ENCODE assay signal across 10 mouse cellular contexts in the genomic region with DNA sequence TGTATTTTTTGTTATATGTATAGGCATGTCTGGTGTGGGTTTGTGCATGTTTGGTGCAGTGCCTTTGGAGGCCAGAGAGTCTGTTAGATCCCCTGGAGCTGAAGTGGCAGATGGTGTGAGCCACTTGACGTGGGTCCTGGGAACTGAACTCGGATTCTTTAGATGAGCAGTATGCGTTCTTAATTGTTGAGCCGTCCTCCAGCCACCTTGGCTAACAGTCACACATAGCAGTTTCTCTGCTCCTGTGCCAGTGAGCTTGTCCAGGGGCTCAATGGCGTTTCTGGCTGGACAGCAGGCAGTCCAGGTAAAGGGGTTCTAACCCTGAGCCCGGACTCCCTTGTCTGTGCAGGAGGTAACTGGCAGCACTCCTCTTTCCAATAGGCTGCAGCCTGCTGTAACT. TPM values are rescaled to one million over a fixed set of nuclear protein-coding genes. Genes with fewer than 3 reads are reported as not detected.
DNase-seq lines count a peak whose midpoint lies in the region; ATAC-seq lines count a peak whose summit lies in the region.
"Had no signal": no experiment of that assay in that cellular context is flagged by ENCODE, and none has a peak within 500 bp of the region (broad histone marks: within the 10 kb centered on the region; RNA-seq: fewer than 3 reads in every experiment).

No protein-coding gene starts in this region.

- ATAC-seq in heart, embryonic 12.5 days (ENCODE audit: insufficient number of reproducible peaks, low FRiP score): no peak
- no peak for ATAC-seq in embryonic facial prominence, embryonic 13.5 days (ENCODE audit: insufficient number of reproducible peaks, insufficient read depth, low FRiP score, low TSS enrichment, low read depth)
- ATAC-seq in hindbrain, embryonic 13.5 days (ENCODE audit: low FRiP score): no peak
- no peak for ATAC-seq in midbrain, embryonic 13.5 days

- H3K27me3 ChIP-seq in heart, embryonic 12.5 days (replicated peaks): no peaks in the 10 kb centered on the region
- no peaks in the 10 kb centered on the region for H3K27me3 ChIP-seq in embryonic facial prominence, embryonic 13.5 days
- no peaks in the 10 kb centered on the region for H3K27me3 ChIP-seq in hindbrain, embryonic 13.5 days
- no peaks in the 10 kb centered on the region for H3K27me3 ChIP-seq in midbrain, embryonic 13.5 days

- H3K4me2 ChIP-seq in heart, embryonic 12.5 days: no peak overlapping the region
- 0 out of 2 replicates have a peak overlapping the region, but pooled peaks have one; percentile 5 for H3K4me2 ChIP-seq in embryonic facial prominence, embryonic 13.5 days
- H3K4me2 ChIP-seq in hindbrain, embryonic 13.5 days: no peak overlapping the region
- no peak overlapping the region for H3K4me2 ChIP-seq in midbrain, embryonic 13.5 days (replicated peaks)

- DNase-seq in heart, postnatal 4 days: no peak
- no peak for DNase-seq in B cell, adult 2 months
- no peak for DNase-seq in testis, postnatal 10 days (ENCODE audit: low spot score)
- no peak for DNase-seq in embryo, embryonic 10.5 days (ENCODE audit: low spot score)

- H3K27ac ChIP-seq in heart, embryonic 12.5 days (ENCODE audit: poor library complexity, severe bottlenecking): peak overlapping the region; percentile 94
- H3K27ac ChIP-seq in embryonic facial prominence, embryonic 13.5 days: peak overlapping the region; percentile 68
- H3K27ac ChIP-seq in hindbrain, embryonic 13.5 days: peak overlapping the region; percentile 93
- peak overlapping the region; percentile 90 for H3K27ac ChIP-seq in midbrain, embryonic 13.5 days

- H3K9ac ChIP-seq in heart, embryonic 12.5 days: peak overlapping the region; percentile 41; the same call in 1 of the 2 replicates
- H3K9ac ChIP-seq in embryonic facial prominence, embryonic 13.5 days: peak overlapping the region; percentile 51; the same call in 1 of the 2 replicates
- H3K9ac ChIP-seq in hindbrain, embryonic 13.5 days: no peak overlapping the region
- no peak overlapping the region for H3K9ac ChIP-seq in midbrain, embryonic 13.5 days (replicated peaks)

- H3K9me3 ChIP-seq in heart, embryonic 12.5 days (replicated peaks): no peaks in the 10 kb centered on the region
- H3K9me3 ChIP-seq in embryonic facial prominence, embryonic 13.5 days: no peaks in the 10 kb centered on the region
- no peaks in the 10 kb centered on the region for H3K9me3 ChIP-seq in hindbrain, embryonic 13.5 days
- H3K9me3 ChIP-seq in midbrain, embryonic 13.5 days: no peaks in the 10 kb centered on the region

- peaks cover 46% of the 10 kb centered on the region for H3K4me1 ChIP-seq in heart, embryonic 12.5 days (replicated peaks)
- H3K4me1 ChIP-seq in embryonic facial prominence, embryonic 13.5 days: peaks cover 20% of the 10 kb centered on the region
- H3K4me1 ChIP-seq in hindbrain, embryonic 13.5 days (replicated peaks): peaks cover 33% of the 10 kb centered on the region
- peaks cover 29% of the 10 kb centered on the region for H3K4me1 ChIP-seq in midbrain, embryonic 13.5 days (replicated peaks)

- no peak overlapping the region for H3K4me3 ChIP-seq in heart, embryonic 12.5 days
- H3K4me3 ChIP-seq in embryonic facial prominence, embryonic 13.5 days: no peak overlapping the region
- no peak overlapping the region for H3K4me3 ChIP-seq in hindbrain, embryonic 13.5 days
- no peak overlapping the region for H3K4me3 ChIP-seq in midbrain, embryonic 13.5 days (replicated peaks)

- peaks cover 49% of the 10 kb centered on the region for H3K36me3 ChIP-seq in heart, embryonic 12.5 days
- peaks cover 66% of the 10 kb centered on the region for H3K36me3 ChIP-seq in embryonic facial prominence, embryonic 13.5 days
- H3K36me3 ChIP-seq in hindbrain, embryonic 13.5 days: peaks cover 58% of the 10 kb centered on the region
- H3K36me3 ChIP-seq in midbrain, embryonic 13.5 days: peaks cover 57% of the 10 kb centered on the region

- WGBS in heart, embryonic 12.5 days: 72% methylated on average over 6 of the region's 6 CpGs
- WGBS in embryonic facial prominence, embryonic 13.5 days: 71% methylated on average over 6 of the region's 6 CpGs
- WGBS in hindbrain, embryonic 13.5 days: 49% methylated on average over 6 of the region's 6 CpGs
- 63% methylated on average over 6 of the region's 6 CpGs for WGBS in midbrain, embryonic 13.5 days

RNA-seq across cellular contexts. Expression of a gene that starts 20.4 kb away (rescaled TPM):
- polyA plus RNA-seq in heart, embryonic 12.5 days (2016; fragmentation: Nextera tagmentation; extraction: Ambion mirVana): 29.0 and 31.2 TPM in 2 replicates
- 10 to 100 TPM; 26.1 to 27.9 TPM for total RNA-seq in heart, postnatal 4 days (2021)
- 36.4 and 36.8 TPM in 2 replicates for polyA plus RNA-seq in embryonic facial prominence, embryonic 13.5 days (2015; fragmentation: Nextera tagmentation; extraction: Ambion mirVana)
- 33.8 and 34.7 TPM in 2 replicates for polyA plus RNA-seq in hindbrain, embryonic 13.5 days (2015; fragmentation: Nextera tagmentation; extraction: Ambion mirVana)
- polyA plus RNA-seq in midbrain, embryonic 13.5 days (2015; fragmentation: Nextera tagmentation; extraction: Ambion mirVana): 33.1 and 35.5 TPM in 2 replicates

RNA-seq across cellular contexts. Expression of a gene that starts 29.9 kb away (rescaled TPM):
- 0.19 and 0.55 TPM in 2 replicates for polyA plus RNA-seq in heart, embryonic 12.5 days (2016; fragmentation: Nextera tagmentation; extraction: Ambion mirVana)
- total RNA-seq in heart, postnatal 4 days (2021): under 1 TPM; 0.34 to 0.95 TPM
- polyA plus RNA-seq in embryonic facial prominence, embryonic 13.5 days (2015; fragmentation: Nextera tagmentation; extraction: Ambion mirVana): 0.41 and 0.42 TPM in 2 replicates
- 0.21 and 0.35 TPM in 2 replicates for polyA plus RNA-seq in hindbrain, embryonic 13.5 days (2015; fragmentation: Nextera tagmentation; extraction: Ambion mirVana)
- 0.24 TPM in 2 replicates for polyA plus RNA-seq in midbrain, embryonic 13.5 days (2015; fragmentation: Nextera tagmentation; extraction: Ambion mirVana)
- total RNA-seq: layer of hippocampus, postnatal 36 days had no signal

RNA-seq across cellular contexts. Expression of a gene that starts 31.0 kb away (rescaled TPM):
- polyA plus RNA-seq in heart, embryonic 12.5 days (2016; fragmentation: Nextera tagmentation; extraction: Ambion mirVana): not detected in 2 replicates
- not detected for total RNA-seq in heart, postnatal 4 days (2021)
- polyA plus RNA-seq in embryonic facial prominence, embryonic 13.5 days (2015; fragmentation: Nextera tagmentation; extraction: Ambion mirVana): not detected in 2 replicates
- not detected in 2 replicates for polyA plus RNA-seq in hindbrain, embryonic 13.5 days (2015; fragmentation: Nextera tagmentation; extraction: Ambion mirVana)
- not detected in 2 replicates for polyA plus RNA-seq in midbrain, embryonic 13.5 days (2015; fragmentation: Nextera tagmentation; extraction: Ambion mirVana)
- total RNA-seq: layer of hippocampus, postnatal 36 days had no signal
- polyA plus RNA-seq: CD4-positive, CD25-positive, alpha-beta regulatory T cell, adult 4 months had no signal

Comparison
In these comparisons a context has a peak if more than half of its experiments do, and no peak if none do; other contexts are left out.
1. H3K9ac ChIP-seq: peak in heart, embryonic 12.5 days (single experiment) and embryonic facial prominence, embryonic 13.5 days (single experiment); none in hindbrain, embryonic 13.5 days (single experiment) and midbrain, embryonic 13.5 days (single experiment).
2. Peak in every context shown above with its lines, with median percentiles within 50 percentile points of each other: H3K27ac ChIP-seq.